Mouse (Mus musculus) hindbrain, embryonic 14.5 days (tissue): ENCODE measurements around the gene Lrp2. TPM values are rescaled to one million over a fixed set of nuclear protein-coding genes. Genes with fewer than 3 reads are reported as not detected.

Experiments
- ATAC-seq: fragments of 200-750 bp; cut with Nextera tagmentation; 2 replicates; pipeline ENCODE4 v1.8.0; 2017; ENCODE audit warnings: moderate number of reproducible peaks, mild to moderate bottlenecking, moderate TSS enrichment, moderate library complexity; ENCODE audit not compliant: low FRiP score
- DNase-seq: peaks from one replicate; pipeline ENCODE4 v3.0.0-alpha.2; 2015; ENCODE audit warnings: low spot score
- H3K27ac ChIP-seq: fragments of 300-500 bp; sonication (generic); 2 replicates; pipeline ENCODE4 v1.5.1; 2014; ENCODE audit warnings: mild to moderate bottlenecking, moderate library complexity
- H3K27me3 ChIP-seq: fragments of 300-500 bp; sonication (generic); 2 replicates; pipeline ENCODE4 v1.6.1; 2014; ENCODE audit warnings: mild to moderate bottlenecking, low read length, mixed read lengths; ENCODE audit not compliant: control insufficient read depth, insufficient read depth
- H3K36me3 ChIP-seq: fragments of 300-500 bp; sonication (generic); replicated peaks from 2 replicates; pipeline ENCODE4 v1.6.1; 2014; ENCODE audit not compliant: control insufficient read depth, insufficient read depth
- H3K4me1 ChIP-seq: fragments of 300-500 bp; sonication (generic); replicated peaks from 2 replicates; pipeline ENCODE4 v1.6.1; 2014; ENCODE audit warnings: antibody characterized with exemption, low read length, mixed read lengths; ENCODE audit not compliant: control insufficient read depth, insufficient read depth
- H3K4me2 ChIP-seq: fragments of 300-500 bp; sonication (generic); replicated peaks from 2 replicates; pipeline ENCODE4 v1.6.1; 2014; ENCODE audit warnings: mild to moderate bottlenecking, moderate library complexity
- H3K4me3 ChIP-seq: fragments of 300-500 bp; sonication (generic); replicated peaks from 2 replicates; pipeline ENCODE4 v1.5.1; 2014; ENCODE audit warnings: mild to moderate bottlenecking, low read length
- H3K9ac ChIP-seq: fragments of 300-500 bp; sonication (generic); 2 replicates; pipeline ENCODE4 v1.6.1; 2014
- H3K9me3 ChIP-seq: fragments of 300-500 bp; sonication (generic); 2 replicates; pipeline ENCODE4 v1.6.1; 2016; ENCODE audit warnings: low read length; ENCODE audit not compliant: control insufficient read depth
- WGBS: fragments of 180-500 bp; shearing (Covaris S2); extraction: QIAGEN DNeasy Blood & Tissue Kit; methylation state at CpG from one replicate; pipeline ENCODE4 v1.1.7; 2014; 5-methylcytosine and 5-hydroxymethylcytosine counted together
- polyA plus RNA-seq: library from polyadenylated mRNA; unstranded; fragments of >200 nt; fragmentation: Nextera tagmentation; extraction: Ambion mirVana; gene quantifications from 2 replicates; pipeline ENCODE4 v1.2.1, GENCODE M21; 2014

Gene Lrp2
- polyA plus RNA-seq, 1 experiment from 2014 or later = 1.7 TPM

GRCm38 (mm10) chr2:69612716-69613115, 26.9 kb upstream of the Lrp2 start:
- 64% methylated on average over 9 of the region's 9 CpGs for WGBS
- Histone ChIP-seq H3K27me3 (no peaks in the 10 kb centered on the region), H3K36me3 (no peaks in the 10 kb centered on the region), H3K27ac (no peak overlapping the region), H3K4me1 (peaks cover 5% of the 10 kb centered on the region; the same call in 1 of the 2 replicates), H3K9ac (no peak overlapping the region), H3K9me3 (no peaks in the 10 kb centered on the region), H3K4me3 (no peak overlapping the region), H3K4me2 (no peak overlapping the region)
- no peak for ATAC-seq
- DNase-seq = no peak

DNA sequence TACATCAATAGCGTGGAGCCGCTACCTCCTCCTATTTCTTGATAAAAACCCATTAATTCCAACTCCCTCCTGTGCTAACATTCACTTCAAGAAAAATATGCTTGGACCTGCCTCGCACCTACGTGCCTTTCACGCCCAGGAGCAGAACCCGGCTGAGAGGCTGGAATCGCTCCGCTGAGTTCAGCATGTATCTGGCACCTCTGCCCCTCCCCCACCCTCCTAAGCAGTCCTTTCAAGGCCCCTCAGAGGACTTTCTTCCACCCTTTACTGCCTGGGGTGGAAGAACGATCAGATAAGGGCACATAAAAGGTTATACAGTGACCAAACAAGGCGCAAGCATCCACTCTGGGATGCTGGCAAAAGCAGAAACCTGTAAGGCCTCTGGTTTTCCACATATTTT, 26.4 kb upstream of the Lrp2 start:
- ATAC-seq (no peak), DNase-seq (no peak)
- no peaks in the 10 kb centered on the region for H3K9me3 ChIP-seq
- H3K36me3 ChIP-seq = no peaks in the 10 kb centered on the region
- H3K27ac ChIP-seq = no peak overlapping the region
- no peak overlapping the region for H3K4me3 ChIP-seq
- no peak overlapping the region for H3K9ac ChIP-seq
- peaks cover 5% of the 10 kb centered on the region; the same call in 1 of the 2 replicates for H3K4me1 ChIP-seq
- no peak overlapping the region for H3K4me2 ChIP-seq
- H3K27me3 ChIP-seq = no peaks in the 10 kb centered on the region
- 12% methylated on average over 10 of the region's 10 CpGs for WGBS

GRCm38 (mm10) chr2:69606621-69607020, 20.8 kb upstream of the Lrp2 start:
- ATAC-seq (no peak), DNase-seq (no peak)
- 82% methylated on average over 3 of the region's 3 CpGs for WGBS
- H3K36me3 ChIP-seq = no peaks in the 10 kb centered on the region
- no peak overlapping the region for H3K27ac ChIP-seq
- no peaks in the 10 kb centered on the region for H3K9me3 ChIP-seq
- no peak overlapping the region for H3K9ac ChIP-seq
- H3K4me3 ChIP-seq = no peak overlapping the region
- H3K27me3 ChIP-seq = no peaks in the 10 kb centered on the region
- H3K4me1 ChIP-seq = no peaks in the 10 kb centered on the region
- H3K4me2 ChIP-seq = no peak overlapping the region

- no peaks in the 10 kb centered on the region for H3K9me3 ChIP-seq
- H3K4me1 ChIP-seq = no peaks in the 10 kb centered on the region
- no peak overlapping the region for H3K27ac ChIP-seq
- DNase-seq (no peak), ATAC-seq (no peak)
- H3K36me3 ChIP-seq = no peaks in the 10 kb centered on the region
- no peak overlapping the region for H3K9ac ChIP-seq
- H3K4me3 ChIP-seq = no peak overlapping the region
- 92% methylated on average over 7 of the region's 7 CpGs for WGBS
- no peak overlapping the region for H3K4me2 ChIP-seq
- H3K27me3 ChIP-seq = no peaks in the 10 kb centered on the region
Observed at GRCm38 (mm10) chr2:69603726-69604393, 18.0 kb upstream of the Lrp2 start.

DNA sequence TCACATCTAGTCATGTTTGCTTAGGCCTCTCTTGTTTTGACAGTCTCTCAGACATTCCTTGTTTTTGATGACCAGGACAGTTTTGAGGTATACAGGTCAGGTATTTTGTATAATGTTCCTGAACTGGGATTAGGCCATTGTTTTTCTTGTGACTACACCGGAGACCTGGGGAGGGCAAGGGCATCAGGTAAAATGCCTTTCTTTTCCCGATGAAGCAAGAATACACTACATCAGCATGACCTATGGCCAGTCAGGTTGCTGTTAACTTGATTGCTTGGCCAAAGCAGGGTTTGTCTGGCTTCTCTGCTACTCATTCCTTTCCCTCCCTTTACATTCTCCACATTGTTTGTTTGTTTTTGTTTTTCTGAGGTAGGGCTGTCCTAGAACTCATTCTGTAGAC, 7.3 kb upstream of the Lrp2 start:
- ATAC-seq (no peak), DNase-seq (no peak)
- no peaks in the 10 kb centered on the region for H3K27me3 ChIP-seq
- WGBS = 95% methylated on average over 2 of the region's 2 CpGs
- no peak overlapping the region for H3K4me3 ChIP-seq
- no peak overlapping the region for H3K4me2 ChIP-seq
- no peaks in the 10 kb centered on the region for H3K9me3 ChIP-seq
- H3K9ac ChIP-seq = no peak overlapping the region
- no peaks in the 10 kb centered on the region; the same call in 1 of the 2 replicates for H3K4me1 ChIP-seq
- no peaks in the 10 kb centered on the region for H3K36me3 ChIP-seq
- no peak overlapping the region for H3K27ac ChIP-seq

GRCm38 (mm10) chr2:69592536-69592935, 6.7 kb upstream of the Lrp2 start:
- Histone ChIP-seq H3K4me2 (no peak overlapping the region), H3K9me3 (no peaks in the 10 kb centered on the region), H3K27me3 (peaks cover 6% of the 10 kb centered on the region), H3K36me3 (no peaks in the 10 kb centered on the region), H3K4me1 (peaks cover 2% of the 10 kb centered on the region; the same call in 1 of the 2 replicates), H3K9ac (no peak overlapping the region), H3K4me3 (no peak overlapping the region), H3K27ac (no peak overlapping the region)
- ATAC-seq (no peak), DNase-seq (no peak)
- WGBS = 25% methylated on average over 1 of the region's 1 CpGs

DNA sequence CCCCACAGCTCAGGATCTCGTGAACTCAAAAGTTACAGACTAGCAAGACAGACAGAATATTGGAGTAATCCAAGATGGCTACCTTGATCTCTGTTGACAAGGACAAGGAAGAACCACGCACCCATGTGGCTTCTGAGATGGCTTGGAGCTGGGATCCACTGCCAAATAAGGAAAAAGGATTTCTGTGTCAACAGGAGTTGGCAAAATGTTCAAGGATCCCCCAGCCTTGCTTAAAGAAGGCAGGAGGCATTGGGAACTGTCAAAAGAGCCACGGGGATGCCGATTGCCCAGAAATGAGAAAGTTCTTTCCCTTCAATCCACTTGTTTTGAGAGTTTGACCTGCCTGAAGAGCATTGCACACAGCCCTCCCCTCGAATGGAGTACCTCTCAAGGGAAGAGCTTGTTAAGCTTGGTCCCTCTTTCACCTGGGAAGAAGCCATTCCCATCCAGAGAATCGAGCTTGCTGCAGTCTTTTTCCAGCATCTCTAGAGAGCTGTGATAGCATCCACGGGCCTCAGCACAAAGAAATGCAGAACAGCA, 6.2 kb upstream of the Lrp2 start:
- no peak for DNase-seq
- no peak overlapping the region for H3K4me2 ChIP-seq
- 72% methylated on average over 7 of the region's 7 CpGs for WGBS
- ATAC-seq = no peak
- H3K9ac ChIP-seq = no peak overlapping the region
- no peaks in the 10 kb centered on the region for H3K36me3 ChIP-seq
- H3K9me3 ChIP-seq = no peaks in the 10 kb centered on the region
- H3K27ac ChIP-seq = no peak overlapping the region
- H3K27me3 ChIP-seq = peaks cover 11% of the 10 kb centered on the region
- H3K4me3 ChIP-seq = no peak overlapping the region
- peaks cover 7% of the 10 kb centered on the region; the same call in 1 of the 2 replicates for H3K4me1 ChIP-seq

GRCm38 (mm10) chr2:69590548-69590947, 4.7 kb upstream of the Lrp2 start:
- no peak overlapping the region for H3K4me2 ChIP-seq
- H3K9ac ChIP-seq = no peak overlapping the region
- no peak overlapping the region for H3K27ac ChIP-seq
- ATAC-seq (no peak), DNase-seq (no peak)
- H3K36me3 ChIP-seq = no peaks in the 10 kb centered on the region
- no peak overlapping the region for H3K4me3 ChIP-seq
- peaks cover 22% of the 10 kb centered on the region for H3K27me3 ChIP-seq
- 86% methylated on average over 1 of the region's 1 CpGs for WGBS
- H3K4me1 ChIP-seq = peaks cover 10% of the 10 kb centered on the region; the same call in 1 of the 2 replicates
- H3K9me3 ChIP-seq = no peaks in the 10 kb centered on the region

DNA sequence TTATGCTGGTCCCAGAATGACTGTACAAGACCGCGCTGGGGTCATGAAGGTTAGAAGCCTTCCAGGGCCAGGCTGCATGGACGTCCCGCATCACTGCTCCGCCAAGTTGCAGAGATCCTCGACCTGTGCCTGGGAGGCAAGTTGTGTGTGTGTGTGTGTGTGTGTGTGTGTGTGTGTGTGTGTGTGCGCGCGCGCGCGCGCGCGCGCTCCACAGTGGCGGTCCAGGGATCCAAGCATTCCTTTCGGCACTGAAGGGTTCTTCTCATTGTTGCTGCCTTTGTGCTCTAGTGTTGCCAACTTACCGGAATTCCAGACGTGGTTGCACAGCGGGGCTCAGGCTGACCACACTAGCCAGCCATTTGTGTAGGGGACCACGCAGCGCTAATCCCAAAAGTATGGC, 2.0 kb upstream of the Lrp2 start:
- 2% methylated on average over 11 of the region's 23 CpGs for WGBS
- DNase-seq = no peak
- no peak overlapping the region for H3K27ac ChIP-seq
- peaks cover 13% of the 10 kb centered on the region; the same call in 1 of the 2 replicates for H3K4me1 ChIP-seq
- H3K9me3 ChIP-seq = no peaks in the 10 kb centered on the region
- H3K36me3 ChIP-seq = no peaks in the 10 kb centered on the region
- peak overlapping the region; percentile 44; the same call in 1 of the 2 replicates for H3K9ac ChIP-seq
- peak overlapping the region; percentile 94 for H3K4me2 ChIP-seq
- peaks cover 39% of the 10 kb centered on the region for H3K27me3 ChIP-seq
- peak overlapping the region; percentile 34 for H3K4me3 ChIP-seq
- ATAC-seq = no peak
